Mouse (Mus musculus) right cerebral cortex, postnatal 36 days (tissue): ENCODE measurements around the gene Slc6a1.

Experiments used
- DNase-seq, 2 experiments: peaks; one replicate each; pipeline ENCODE4 v3.0.0; 2022; ENCODE audit warnings: low spot score in 2 of 2, mixed read lengths in 1 of 2

The Slc6a1 gene

DNA sequence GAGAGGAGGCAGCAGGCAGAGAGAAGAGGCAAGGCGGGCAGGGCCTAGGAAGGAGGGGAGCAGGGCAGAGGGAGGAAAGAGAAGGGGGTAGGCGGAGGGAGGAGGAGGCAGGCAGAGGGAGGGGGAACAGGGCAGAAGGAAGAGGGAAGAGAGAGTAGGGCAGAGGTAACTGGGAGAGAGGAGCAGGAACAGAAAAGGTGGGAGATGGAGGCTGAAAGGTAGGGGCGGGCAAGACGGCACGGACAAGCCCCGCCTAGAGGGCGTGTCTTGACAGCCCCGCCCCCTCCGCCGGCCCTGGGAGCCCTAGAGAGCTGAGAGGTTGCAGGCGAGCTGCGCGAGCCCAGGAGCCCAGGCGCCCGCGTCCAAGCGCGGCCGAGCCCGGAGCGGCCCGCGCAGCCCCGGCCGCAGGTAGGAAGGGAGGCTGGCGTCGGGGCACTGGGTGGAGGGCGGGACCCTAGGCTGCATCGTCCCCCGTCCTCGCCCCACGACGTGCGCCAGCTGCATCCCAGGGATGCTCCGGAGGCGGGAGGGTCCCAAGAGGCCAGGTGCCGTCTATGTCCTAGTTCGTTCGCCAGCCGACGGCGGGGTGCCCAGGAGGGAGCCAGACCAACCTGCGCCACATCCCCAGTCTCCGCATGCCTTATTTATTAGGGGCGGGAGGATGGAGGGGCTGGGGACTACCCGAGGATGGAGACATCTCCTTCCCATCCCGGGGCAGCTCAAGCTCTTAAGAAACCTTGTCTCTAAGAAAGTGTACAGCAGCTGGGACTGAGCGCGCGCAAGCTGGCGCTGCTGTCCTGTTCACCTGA is at the start of gene Slc6a1:
Gene Slc6a1 (plus strand): TSS at position 167 of the 809 bp plus-strand sequence.
- peak; percentile 54 to 56 for DNase-seq

DNA sequence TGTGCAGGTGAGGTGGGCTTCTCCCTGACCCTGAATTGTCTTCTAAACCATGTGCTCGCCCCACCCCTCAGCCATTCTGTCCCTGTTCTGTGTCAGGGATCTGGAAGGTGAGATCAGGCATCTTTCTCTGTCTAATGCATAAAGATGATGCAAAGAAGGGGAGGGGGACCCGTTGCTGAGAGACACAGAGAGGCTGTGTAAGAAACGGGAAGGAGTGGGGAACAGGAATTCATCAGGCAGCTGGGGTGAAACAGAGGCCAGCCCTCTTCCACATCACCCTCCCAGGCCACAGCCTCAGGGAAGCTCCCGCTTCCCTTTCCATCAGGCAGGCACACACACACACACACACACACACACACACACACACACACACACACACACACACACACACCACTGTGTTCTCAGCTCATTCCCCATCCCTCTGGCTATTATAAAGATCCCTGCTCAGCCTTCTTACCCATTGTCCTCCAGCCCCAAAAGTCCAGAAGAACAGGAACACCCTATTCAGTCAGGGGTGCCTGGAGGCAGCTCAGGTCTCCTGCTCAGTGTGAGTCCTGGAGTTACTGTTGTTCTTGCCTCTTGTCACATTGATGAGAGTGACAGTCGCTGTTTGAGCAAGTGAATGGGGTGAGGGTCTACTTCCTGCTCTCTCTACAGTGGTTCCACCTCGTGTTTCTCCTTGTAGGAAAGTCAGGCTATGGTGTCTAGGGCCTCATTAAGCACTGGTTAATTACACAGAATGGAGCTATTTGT is 43.4 kb upstream of the Slc6a1 start:
- DNase-seq: no peak

DNA sequence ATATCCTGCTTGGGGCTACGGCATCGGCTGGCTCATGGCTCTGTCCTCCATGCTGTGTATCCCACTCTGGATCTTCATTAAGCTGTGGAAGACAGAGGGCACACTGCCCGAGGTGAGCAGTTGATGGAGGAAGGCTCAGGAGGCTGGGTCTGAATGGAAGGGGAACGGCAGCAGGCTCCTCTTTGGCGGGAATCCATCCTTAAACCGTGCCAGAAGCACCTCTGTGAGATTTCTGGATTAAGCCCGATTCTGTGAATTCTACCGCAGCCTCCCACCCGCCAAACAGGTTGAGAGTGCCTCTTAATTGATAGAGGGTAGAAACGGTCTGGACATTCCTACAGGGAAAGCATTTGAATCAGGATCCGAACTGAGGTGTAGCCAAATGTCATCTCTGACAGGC is 36.8 kb upstream of the Slc6a1 start:
- DNase-seq: no peak

- DNase-seq: peak; percentile 60 to 68
Measured at GRCm38 (mm10) chr6:114250311-114250710, 32.1 kb upstream of the Slc6a1 start.

DNA sequence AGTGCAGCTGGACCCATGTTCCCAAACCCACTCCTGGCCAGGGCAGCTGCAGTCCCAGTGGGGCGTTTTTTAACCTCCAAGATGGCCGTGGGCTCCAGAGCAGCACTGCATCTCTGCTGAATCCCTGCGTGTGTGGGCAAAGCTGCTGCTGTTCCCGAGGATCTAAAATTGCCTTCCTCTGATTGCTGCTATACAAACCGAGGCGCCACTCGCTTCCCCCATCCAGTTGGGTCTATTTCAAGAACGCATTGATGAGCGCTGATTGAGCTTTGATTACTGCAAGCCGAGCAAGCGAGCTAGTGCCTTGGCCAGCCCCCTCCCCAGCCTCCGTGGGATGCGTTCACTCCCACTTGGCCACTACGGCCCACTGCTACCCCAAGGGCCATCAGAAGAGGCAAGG is 27.5 kb upstream of the Slc6a1 start:
- DNase-seq: peak; percentile 49 to 52

- DNase-seq: no peak
Measured at GRCm38 (mm10) chr6:114257762-114258361, 24.6 kb upstream of the Slc6a1 start.

GRCm38 (mm10) chr6:114258661-114259193 is 23.7 kb upstream of the Slc6a1 start:
- no peak for DNase-seq

DNA sequence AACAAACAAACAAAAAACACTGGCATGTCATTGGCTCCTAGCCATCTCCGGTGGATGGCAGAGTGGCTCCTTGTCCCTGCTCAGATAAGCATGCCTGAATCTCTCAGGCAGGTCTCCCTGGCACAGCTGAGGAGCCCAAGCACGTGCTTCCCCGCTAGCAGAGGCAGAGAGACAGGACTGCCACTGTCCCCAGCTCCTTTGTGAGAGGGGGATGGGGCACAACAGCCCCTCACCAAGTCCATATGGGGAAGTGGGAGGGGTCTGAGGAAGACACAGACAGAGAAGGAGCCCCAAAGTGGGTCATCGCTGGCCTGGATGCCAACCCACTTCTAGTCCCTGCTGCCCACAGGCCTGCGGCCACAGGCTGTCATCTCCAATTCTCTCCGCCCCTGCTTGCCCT is 20.8 kb upstream of the Slc6a1 start:
- no peak for DNase-seq

DNA sequence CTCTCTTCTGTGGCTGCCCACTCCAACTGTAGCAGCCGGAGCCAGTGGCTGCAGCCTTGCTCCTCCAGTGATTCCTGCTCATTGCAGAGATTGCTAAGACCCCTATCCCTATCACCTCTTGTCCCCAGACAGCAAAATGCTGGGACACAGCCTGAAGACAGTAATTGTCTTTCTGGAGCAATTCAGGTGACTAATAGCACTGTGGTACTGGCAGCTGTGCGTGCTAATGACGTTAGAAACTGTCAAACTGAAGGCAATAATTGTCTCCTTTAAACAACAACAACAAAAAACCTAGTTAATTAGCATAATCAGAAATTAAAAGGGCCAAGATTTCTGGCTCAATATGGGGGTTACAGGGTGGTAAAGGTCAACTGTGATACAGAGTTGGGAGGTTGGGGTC is 18.4 kb upstream of the Slc6a1 start:
- DNase-seq: no peak

- DNase-seq: no peak
Measured at GRCm38 (mm10) chr6:114264426-114264825, 18.0 kb upstream of the Slc6a1 start.

DNA sequence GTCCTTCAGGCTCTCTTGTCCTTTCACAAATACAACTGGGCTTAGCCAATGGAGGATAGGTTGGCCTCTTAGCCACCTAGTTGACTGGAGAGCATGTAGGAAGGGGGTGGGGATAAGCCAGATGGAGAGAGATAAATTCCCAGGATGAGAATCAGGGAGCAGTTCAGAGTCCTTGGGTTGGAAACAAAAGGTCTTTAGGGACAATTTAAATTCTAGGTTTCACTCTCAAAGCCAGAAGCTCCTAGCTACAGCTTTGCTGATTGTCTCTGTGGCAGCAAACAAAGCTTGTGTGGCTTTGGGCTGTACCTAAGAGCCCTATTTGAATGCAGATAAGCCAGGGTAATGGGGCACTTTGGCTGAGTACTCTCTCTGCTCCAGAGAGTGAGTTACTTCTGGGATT is 16.2 kb upstream of the Slc6a1 start:
- no peak for DNase-seq

GRCm38 (mm10) chr6:114267979-114268378 is 14.5 kb upstream of the Slc6a1 start:
- DNase-seq: no peak

- DNase-seq: no peak
Measured at GRCm38 (mm10) chr6:114269589-114269988, 12.8 kb upstream of the Slc6a1 start.

- no peak for DNase-seq
Measured at GRCm38 (mm10) chr6:114270799-114271198, 11.6 kb upstream of the Slc6a1 start.

- peak in 1 of 2 experiments; percentile 14 for DNase-seq
Measured at GRCm38 (mm10) chr6:114272279-114272678, 10.2 kb upstream of the Slc6a1 start.

- no peak for DNase-seq
Measured at GRCm38 (mm10) chr6:114273997-114274728, 8.3 kb upstream of the Slc6a1 start.

- no peak for DNase-seq
Measured at GRCm38 (mm10) chr6:114275800-114276199, 6.6 kb upstream of the Slc6a1 start.

DNA sequence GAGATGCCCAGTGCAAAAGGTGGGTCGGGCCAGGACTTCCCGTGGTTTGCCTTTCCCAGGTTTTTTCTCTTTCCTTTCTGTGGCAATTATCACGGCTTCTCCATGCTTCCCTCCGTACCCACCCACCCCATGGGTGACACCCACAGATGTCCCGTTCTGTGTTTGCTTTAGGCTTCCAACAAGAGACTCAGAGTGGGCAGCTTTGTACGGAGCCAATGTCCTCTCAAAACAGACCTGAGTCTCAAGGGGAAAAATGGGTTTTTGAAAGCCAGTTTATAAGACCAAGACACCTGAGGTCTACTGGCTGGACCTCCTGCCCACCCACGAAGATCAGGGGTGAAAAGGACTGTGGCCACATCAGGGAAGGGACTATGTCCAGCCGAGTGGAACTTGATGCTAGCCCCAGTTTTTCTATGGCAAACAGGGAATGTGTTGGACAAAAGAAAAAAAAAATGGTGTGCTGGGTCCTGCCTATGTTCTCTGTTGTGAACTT is 889 bp downstream of the Slc6a1 start:
- DNase-seq: no peak

- DNase-seq: peak; percentile 56
Measured at GRCm38 (mm10) chr6:114283927-114284703, 1.7 kb downstream of the Slc6a1 start.

GRCm38 (mm10) chr6:114285424-114285823 is 3.0 kb downstream of the Slc6a1 start:
- no peak for DNase-seq

DNA sequence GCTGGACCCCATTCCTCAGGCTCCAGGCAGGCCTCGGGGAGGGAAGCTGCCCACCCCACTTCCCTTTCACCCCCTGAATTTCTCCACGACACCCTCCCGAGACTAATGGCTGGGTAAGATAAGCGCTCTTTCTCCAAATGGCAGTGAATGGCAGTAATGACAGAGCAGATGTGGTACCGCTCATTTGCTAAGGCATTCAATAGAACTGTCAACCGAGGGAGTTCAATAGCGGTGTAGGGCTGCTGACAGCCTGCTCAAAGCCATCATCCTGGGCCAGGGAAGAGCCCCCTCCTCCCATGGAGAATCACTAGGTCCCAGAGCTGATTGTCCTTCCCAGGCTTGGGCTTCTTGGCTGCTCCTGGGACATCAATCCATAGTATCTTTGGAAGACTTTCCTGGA is 6.7 kb downstream of the Slc6a1 start:
- DNase-seq: no peak
